Mouse (Mus musculus): ENCODE data around the gene Osbpl11. TPM values are rescaled to one million over a fixed set of nuclear protein-coding genes. Genes with fewer than 3 reads are reported as not detected.

Gene Osbpl11
- polyA plus RNA-seq, 1 experiment: 9.9 TPM

DNA sequence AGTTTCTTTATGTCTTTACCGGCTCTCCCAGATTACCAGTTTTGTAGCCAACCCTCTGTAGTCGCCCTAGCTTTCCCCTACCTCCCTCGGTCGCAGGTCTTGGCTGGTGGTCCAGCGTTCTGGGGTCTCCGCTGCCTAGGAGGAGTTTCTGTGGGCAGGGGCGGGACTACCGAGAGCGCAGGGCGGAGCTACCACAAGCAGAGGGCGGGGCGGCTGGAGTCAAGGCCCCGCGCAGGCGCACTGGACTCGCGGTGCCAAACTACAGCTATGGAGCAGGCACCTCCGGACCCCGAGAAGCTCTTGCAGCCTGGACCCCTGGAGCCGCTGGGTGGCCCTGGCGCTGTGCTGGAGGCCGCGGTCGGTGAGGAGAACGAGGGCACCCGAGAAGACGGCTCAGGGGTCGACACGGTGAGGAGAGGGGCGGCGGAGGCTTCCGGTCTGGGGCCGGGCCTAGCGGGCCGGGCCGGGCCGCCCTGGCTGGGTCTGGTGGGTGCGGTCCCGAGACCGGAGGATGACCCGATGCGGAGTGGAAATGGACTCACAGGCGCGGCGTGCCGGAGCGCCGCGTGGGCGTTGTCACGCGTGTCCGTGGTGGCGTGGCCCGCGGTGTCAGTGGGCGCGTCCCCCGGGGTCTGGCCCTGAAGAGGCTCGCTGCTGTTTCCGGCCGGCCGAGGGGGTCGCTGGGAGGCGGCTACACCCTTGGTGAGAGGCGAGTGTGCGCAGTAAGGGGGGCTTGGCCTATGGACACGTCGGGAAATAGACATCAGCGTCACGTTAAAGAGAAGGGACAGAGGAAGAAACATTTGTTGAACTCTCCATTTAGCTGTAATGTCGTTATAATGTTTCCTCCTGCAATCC is 66.6 kb downstream of the Osbpl11 start, which contains the start of gene Snx4:
Snx4 (plus strand) TSS at position 249 of the 858 bp plus-strand sequence.
- Histone ChIP-seq H3K4me1 (ENCODE audit: control insufficient read depth, insufficient read depth, low read length) (peaks cover 2% of the 10 kb centered on the region; the same call in 1 of the 2 replicates), H3K27ac (ENCODE audit: insufficient read depth, low read length) (peak within 1 kb of the TSS; percentile 85), H3K4me3 (ENCODE audit: insufficient read depth, low read length) (peak within 1 kb of the TSS; percentile 71)
- TF ChIP-seq POLR2A (IDR thresholded peaks at IDR 0.05; ENCODE audit: extremely low read depth, insufficient read depth, low read length): peak; percentile 73
- no peak for TF ChIP-seq CTCF (IDR thresholded peaks at IDR 0.05; ENCODE audit: extremely low read depth, insufficient read depth, low read length)

DNA sequence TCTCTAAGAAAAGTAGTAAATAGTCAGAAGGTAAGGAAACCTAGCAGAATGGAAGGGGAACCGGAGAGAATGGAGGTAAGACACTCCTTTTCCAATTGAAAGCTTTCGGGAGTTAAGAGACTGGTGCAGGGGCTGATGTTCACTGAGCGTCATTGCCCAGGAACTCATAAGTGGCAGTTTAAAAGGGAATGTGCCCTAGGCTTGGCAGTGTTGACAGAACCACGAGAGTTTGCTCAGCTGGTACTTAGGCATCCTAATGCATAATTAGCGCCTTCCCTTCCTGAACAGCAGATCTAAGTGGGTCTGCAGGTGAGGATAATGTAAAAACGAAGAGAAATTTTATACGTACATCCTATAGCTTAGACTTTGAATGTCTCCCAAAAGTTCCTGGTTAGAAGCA is 70.7 kb downstream of the Osbpl11 start:
- H3K4me3 ChIP-seq (ENCODE audit: insufficient read depth, low read length): no peak overlapping the region
- TF ChIP-seq POLR2A (IDR thresholded peaks at IDR 0.05; ENCODE audit: extremely low read depth, insufficient read depth, low read length): no peak
- TF ChIP-seq CTCF (IDR thresholded peaks at IDR 0.05; ENCODE audit: extremely low read depth, insufficient read depth, low read length): no peak
- peaks cover 6% of the 10 kb centered on the region; the same call in 1 of the 2 replicates for H3K4me1 ChIP-seq (ENCODE audit: control insufficient read depth, insufficient read depth, low read length)
- H3K27ac ChIP-seq (ENCODE audit: insufficient read depth, low read length): no peak overlapping the region

DNA sequence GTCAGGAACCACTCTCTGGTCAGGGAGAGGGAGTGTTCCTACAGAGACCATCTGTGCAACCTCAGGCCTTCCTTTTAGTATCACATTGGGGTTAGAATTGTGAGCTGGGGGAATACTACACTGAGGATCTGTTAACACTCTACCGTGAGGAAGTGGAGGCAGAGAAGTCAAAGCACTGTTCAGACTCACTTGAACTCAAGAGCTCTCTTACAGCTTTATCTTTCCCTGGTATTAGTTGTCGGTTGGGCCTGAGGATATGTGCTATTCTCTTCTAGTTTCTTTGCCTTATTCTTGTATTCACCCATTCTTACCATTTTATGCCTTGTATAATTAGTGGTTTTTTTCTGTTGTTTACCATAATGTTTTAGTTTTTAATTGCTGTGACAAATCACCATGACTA is 73.7 kb downstream of the Osbpl11 start:
- H3K27ac ChIP-seq (ENCODE audit: insufficient read depth, low read length): no peak overlapping the region; the same call in 1 of the 2 replicates
- no peak for TF ChIP-seq POLR2A (IDR thresholded peaks at IDR 0.05; ENCODE audit: extremely low read depth, insufficient read depth, low read length)
- TF ChIP-seq CTCF (IDR thresholded peaks at IDR 0.05; ENCODE audit: extremely low read depth, insufficient read depth, low read length): no peak
- H3K4me1 ChIP-seq (ENCODE audit: control insufficient read depth, insufficient read depth, low read length): peaks cover 7% of the 10 kb centered on the region; the same call in 1 of the 2 replicates
- H3K4me3 ChIP-seq (ENCODE audit: insufficient read depth, low read length): no peak overlapping the region

DNA sequence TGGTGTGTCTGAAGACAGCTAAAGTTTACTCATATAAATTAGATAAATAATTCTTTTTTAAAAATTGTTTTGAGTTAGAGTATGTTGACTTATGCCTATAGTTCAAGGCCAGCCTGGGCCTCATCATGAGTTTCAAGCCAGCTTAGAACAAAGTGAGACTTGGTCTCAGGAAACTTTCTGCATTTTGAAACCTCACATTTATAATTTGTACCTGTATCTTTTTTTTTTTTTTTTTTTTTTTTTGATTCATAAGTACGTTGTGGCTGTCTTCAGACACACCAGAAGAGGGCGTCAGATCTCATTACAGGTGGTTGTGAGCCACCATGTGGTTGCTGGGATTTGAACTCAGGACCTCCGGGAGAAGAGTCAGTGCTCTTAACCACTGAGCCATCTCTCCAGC is 75.0 kb downstream of the Osbpl11 start:
- TF ChIP-seq POLR2A (IDR thresholded peaks at IDR 0.05; ENCODE audit: extremely low read depth, insufficient read depth, low read length): no peak
- Histone ChIP-seq H3K4me3 (ENCODE audit: insufficient read depth, low read length) (no peak overlapping the region), H3K4me1 (ENCODE audit: control insufficient read depth, insufficient read depth, low read length) (peaks cover 7% of the 10 kb centered on the region; the same call in 1 of the 2 replicates), H3K27ac (ENCODE audit: insufficient read depth, low read length) (no peak overlapping the region)

DNA sequence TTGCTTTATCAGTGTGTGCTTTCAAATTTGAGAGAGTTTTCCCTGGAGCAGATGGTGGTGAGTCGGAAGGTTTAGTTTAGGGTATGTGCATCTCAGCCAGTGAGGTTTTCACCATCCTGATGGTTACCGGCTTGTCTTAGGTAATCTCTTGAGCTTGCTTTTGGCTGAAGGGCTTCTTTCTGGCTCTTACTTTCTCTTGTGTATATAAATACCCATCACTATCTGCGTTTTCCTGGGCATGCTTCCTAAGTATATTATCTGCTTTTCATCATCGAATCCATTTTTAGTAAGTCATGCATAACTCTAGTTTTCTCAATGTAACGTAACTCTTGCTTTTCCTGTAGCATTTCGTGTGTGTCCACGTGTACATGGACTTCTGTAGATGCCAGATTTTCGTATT is 76.0 kb downstream of the Osbpl11 start:
- Histone ChIP-seq H3K4me3 (ENCODE audit: insufficient read depth, low read length) (no peak overlapping the region), H3K4me1 (ENCODE audit: control insufficient read depth, insufficient read depth, low read length) (peaks cover 6% of the 10 kb centered on the region; the same call in 1 of the 2 replicates), H3K27ac (ENCODE audit: insufficient read depth, low read length) (no peak overlapping the region)
- TF ChIP-seq POLR2A (IDR thresholded peaks at IDR 0.05; ENCODE audit: extremely low read depth, insufficient read depth, low read length) (no peak), CTCF (IDR thresholded peaks at IDR 0.05; ENCODE audit: extremely low read depth, insufficient read depth, low read length) (no peak)

DNA sequence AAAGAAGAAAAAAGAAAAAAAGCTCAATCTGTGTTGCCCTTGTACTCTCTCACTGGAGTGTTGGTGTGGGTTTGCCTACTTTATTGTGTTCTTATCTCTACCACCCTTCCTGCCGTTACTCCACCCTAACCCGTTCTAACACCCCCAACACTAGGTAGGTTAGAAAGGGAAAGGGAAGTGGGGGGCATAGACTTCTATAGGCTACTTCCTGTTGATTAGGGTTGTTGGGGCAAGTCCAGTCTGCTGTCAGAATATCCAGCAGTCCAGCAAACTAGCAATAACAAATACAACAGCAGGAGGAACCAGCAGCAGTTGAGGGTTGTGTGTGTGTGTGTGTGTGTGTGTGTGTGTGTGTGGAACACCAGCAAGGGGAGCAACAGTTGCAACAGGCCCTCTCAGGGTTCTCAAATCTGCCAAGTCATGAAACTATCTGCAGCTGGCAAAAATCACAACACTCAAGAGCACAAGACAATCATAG is 76.8 kb downstream of the Osbpl11 start:
- no peak overlapping the region for H3K27ac ChIP-seq (ENCODE audit: insufficient read depth, low read length)
- TF ChIP-seq CTCF (IDR thresholded peaks at IDR 0.05; ENCODE audit: extremely low read depth, insufficient read depth, low read length): no peak
- TF ChIP-seq POLR2A (IDR thresholded peaks at IDR 0.05; ENCODE audit: extremely low read depth, insufficient read depth, low read length): no peak
- H3K4me1 ChIP-seq (ENCODE audit: control insufficient read depth, insufficient read depth, low read length): peaks cover 6% of the 10 kb centered on the region; the same call in 1 of the 2 replicates

GRCm38 (mm10) chr16:33262096-33262495 is 77.2 kb downstream of the Osbpl11 start:
- peaks cover 6% of the 10 kb centered on the region; the same call in 1 of the 2 replicates for H3K4me1 ChIP-seq (ENCODE audit: control insufficient read depth, insufficient read depth, low read length)
- H3K4me3 ChIP-seq (ENCODE audit: insufficient read depth, low read length): no peak overlapping the region
- TF ChIP-seq CTCF (IDR thresholded peaks at IDR 0.05; ENCODE audit: extremely low read depth, insufficient read depth, low read length): no peak
- TF ChIP-seq POLR2A (IDR thresholded peaks at IDR 0.05; ENCODE audit: extremely low read depth, insufficient read depth, low read length): no peak
- H3K27ac ChIP-seq (ENCODE audit: insufficient read depth, low read length): no peak overlapping the region

More for the DNA sequence above, 76.8 kb downstream of the Osbpl11 start:
- H3K4me3 ChIP-seq (ENCODE audit: insufficient read depth, low read length): no peak overlapping the region

- TF ChIP-seq CTCF (IDR thresholded peaks at IDR 0.05; ENCODE audit: extremely low read depth, insufficient read depth, low read length): no peak
- no peak for TF ChIP-seq POLR2A (IDR thresholded peaks at IDR 0.05; ENCODE audit: extremely low read depth, insufficient read depth, low read length)
- no peak overlapping the region for H3K4me3 ChIP-seq (ENCODE audit: insufficient read depth, low read length)
- H3K4me1 ChIP-seq (ENCODE audit: control insufficient read depth, insufficient read depth, low read length): no peaks in the 10 kb centered on the region
- H3K27ac ChIP-seq (ENCODE audit: insufficient read depth, low read length): no peak overlapping the region
Observed at GRCm38 (mm10) chr16:33267616-33268253, 82.9 kb downstream of the Osbpl11 start.

DNA sequence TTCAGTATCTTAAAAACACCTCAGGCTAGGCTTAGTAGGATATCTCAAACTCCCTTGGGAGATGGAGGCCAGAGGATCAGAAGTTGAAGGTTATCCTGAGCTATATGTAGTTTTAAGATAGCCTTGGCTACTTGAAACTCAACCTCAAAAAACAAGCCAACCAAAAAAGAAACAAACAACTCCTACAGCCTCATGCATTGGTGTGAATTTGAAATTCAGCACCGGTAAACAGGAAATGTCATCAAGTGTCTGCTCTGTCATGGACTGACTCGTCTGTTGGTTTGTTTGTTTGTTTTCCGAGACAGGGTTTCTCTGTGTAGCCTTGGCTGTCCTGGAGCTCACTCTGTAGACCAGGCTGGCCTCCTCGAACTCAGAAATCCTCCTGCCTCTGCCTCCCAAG is 87.0 kb downstream of the Osbpl11 start:
- no peak overlapping the region for H3K4me3 ChIP-seq (ENCODE audit: insufficient read depth, low read length)

More for the DNA sequence above, 87.0 kb downstream of the Osbpl11 start:
- no peak overlapping the region for H3K27ac ChIP-seq (ENCODE audit: insufficient read depth, low read length)
- H3K4me1 ChIP-seq (ENCODE audit: control insufficient read depth, insufficient read depth, low read length): no peaks in the 10 kb centered on the region
- TF ChIP-seq CTCF (IDR thresholded peaks at IDR 0.05; ENCODE audit: extremely low read depth, insufficient read depth, low read length): no peak
- no peak for TF ChIP-seq POLR2A (IDR thresholded peaks at IDR 0.05; ENCODE audit: extremely low read depth, insufficient read depth, low read length)

All from cortical plate, adult 2 months (tissue).